Mouse (Mus musculus) liver, embryonic 16.5 days (tissue): ENCODE measurements around the gene Psmb6. TPM values are rescaled to one million over a fixed set of nuclear protein-coding genes. Genes with fewer than 3 reads are reported as not detected.

Experiments
- ATAC-seq: fragments of 200-750 bp; cut with Nextera tagmentation; 2 replicates; pipeline ENCODE4 v1.8.0; 2017; ENCODE audit warnings: low read depth, mild to moderate bottlenecking, moderate number of reproducible peaks, moderate library complexity
- H3K27ac ChIP-seq: fragments of 300-500 bp; sonication (generic); 2 replicates; pipeline ENCODE4 v1.5.1; 2014; ENCODE audit warnings: mild to moderate bottlenecking, low read length
- H3K27me3 ChIP-seq: fragments of 300-500 bp; sonication (generic); 2 replicates; pipeline ENCODE4 v1.6.1; 2014; ENCODE audit warnings: low read depth, low read length, mixed read lengths; ENCODE audit not compliant: control insufficient read depth, insufficient read depth
- H3K36me3 ChIP-seq: fragments of 300-500 bp; sonication (generic); 2 replicates; pipeline ENCODE4 v1.6.1; 2014; ENCODE audit warnings: mild to moderate bottlenecking; ENCODE audit not compliant: control insufficient read depth, insufficient read depth
- H3K4me1 ChIP-seq: fragments of 300-500 bp; sonication (generic); 2 replicates; pipeline ENCODE4 v1.6.1; 2014; ENCODE audit warnings: low read depth, low read length, mixed read lengths; ENCODE audit not compliant: control insufficient read depth
- H3K4me2 ChIP-seq: fragments of 300-500 bp; sonication (generic); 2 replicates; pipeline ENCODE4 v1.6.1; 2014; ENCODE audit warnings: low read depth, low read length, mixed read lengths
- H3K4me3 ChIP-seq: fragments of 300-500 bp; sonication (generic); 2 replicates; pipeline ENCODE4 v1.5.1; 2014; ENCODE audit warnings: low read depth, mild to moderate bottlenecking, low read length
- H3K9ac ChIP-seq: fragments of 300-500 bp; sonication (generic); 2 replicates; pipeline ENCODE4 v1.6.1; 2014; ENCODE audit warnings: low read depth, low read length
- H3K9me3 ChIP-seq: fragments of 300-500 bp; sonication (generic); replicated peaks from 2 replicates; pipeline ENCODE4 v1.6.1; 2016; ENCODE audit warnings: low read length; ENCODE audit not compliant: control insufficient read depth
- WGBS: fragments of 180-500 bp; shearing (Covaris S2); extraction: QIAGEN DNeasy Blood & Tissue Kit; methylation state at CpG from one replicate; pipeline ENCODE4 v1.1.7; 2014; ENCODE audit not compliant: insufficient replicate concordance; 5-methylcytosine and 5-hydroxymethylcytosine counted together
- polyA plus RNA-seq: library from polyadenylated mRNA; unstranded; fragments of >200 nt; fragmentation: Nextera tagmentation; extraction: Ambion mirVana; gene quantifications from 2 replicates; pipeline ENCODE4 v1.2.1, GENCODE M21; 2015

Psmb6 gene
- polyA plus RNA-seq, 1 experiment from 2014 or later = 291 TPM

DNA sequence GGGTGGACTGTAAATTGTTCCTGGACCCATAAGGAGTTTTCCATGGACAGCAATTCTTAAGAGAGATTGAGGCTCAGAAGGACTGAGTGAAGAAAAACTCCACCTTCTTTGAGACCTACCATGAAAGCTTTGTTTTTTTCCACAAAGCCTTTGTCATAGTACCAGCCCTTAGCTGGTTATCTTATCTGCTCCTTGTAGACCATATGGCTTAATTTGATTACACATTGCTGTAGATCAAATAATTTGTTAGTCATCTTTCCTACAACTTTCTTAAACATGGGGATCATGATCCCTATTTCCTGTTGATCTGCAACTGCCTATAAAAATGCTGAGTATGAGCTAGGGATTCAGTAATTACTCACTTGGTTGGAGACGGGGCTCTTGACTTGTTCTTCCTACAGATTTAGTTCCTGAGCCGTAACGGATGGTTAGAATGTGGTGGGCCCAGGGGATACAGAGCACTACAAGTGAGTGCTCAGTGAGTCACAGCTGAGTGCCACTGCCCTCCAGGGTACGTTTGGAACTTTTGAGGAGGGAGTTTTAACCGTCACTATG is 47.3 kb downstream of the Psmb6 start:
- Histone ChIP-seq H3K9me3 (no peaks in the 10 kb centered on the region), H3K4me1 (peaks cover 20% of the 10 kb centered on the region), H3K4me3 (no peak overlapping the region), H3K27me3 (no peaks in the 10 kb centered on the region), H3K36me3 (no peaks in the 10 kb centered on the region), H3K4me2 (peak overlapping the region; percentile 9; the same call in 1 of the 2 replicates), H3K9ac (no peak overlapping the region), H3K27ac (no peak overlapping the region)
- ATAC-seq = peak; percentile 39; the same call in 1 of the 2 replicates
- 39% methylated on average over 5 of the region's 5 CpGs for WGBS

DNA sequence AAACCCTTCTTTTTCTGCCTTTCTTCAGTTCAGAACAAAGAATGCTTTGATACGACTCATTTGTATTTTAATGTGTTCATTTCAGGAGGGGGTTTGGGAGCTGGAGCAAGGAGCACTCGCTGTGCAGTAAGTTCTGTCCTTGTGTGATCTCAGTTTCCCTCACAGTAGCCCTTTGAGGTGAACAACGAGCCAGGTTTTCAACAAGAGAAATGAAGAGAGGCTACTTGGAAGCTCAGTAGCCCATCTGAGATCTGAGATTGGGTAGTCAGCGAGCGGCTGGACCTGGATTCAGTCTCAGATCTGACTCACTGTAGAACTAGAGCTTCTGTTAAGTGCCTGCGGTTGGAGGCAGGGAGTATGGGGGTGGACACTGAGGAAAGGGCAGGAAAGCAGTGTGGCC is 48.7 kb downstream of the Psmb6 start:
- Histone ChIP-seq H3K9me3 (no peaks in the 10 kb centered on the region), H3K27ac (no peak overlapping the region), H3K9ac (no peak overlapping the region), H3K4me2 (no peak overlapping the region), H3K27me3 (no peaks in the 10 kb centered on the region), H3K4me1 (peaks cover 25% of the 10 kb centered on the region), H3K36me3 (no peaks in the 10 kb centered on the region), H3K4me3 (no peak overlapping the region)
- WGBS = 74% methylated on average over 6 of the region's 6 CpGs
- no peak for ATAC-seq

DNA sequence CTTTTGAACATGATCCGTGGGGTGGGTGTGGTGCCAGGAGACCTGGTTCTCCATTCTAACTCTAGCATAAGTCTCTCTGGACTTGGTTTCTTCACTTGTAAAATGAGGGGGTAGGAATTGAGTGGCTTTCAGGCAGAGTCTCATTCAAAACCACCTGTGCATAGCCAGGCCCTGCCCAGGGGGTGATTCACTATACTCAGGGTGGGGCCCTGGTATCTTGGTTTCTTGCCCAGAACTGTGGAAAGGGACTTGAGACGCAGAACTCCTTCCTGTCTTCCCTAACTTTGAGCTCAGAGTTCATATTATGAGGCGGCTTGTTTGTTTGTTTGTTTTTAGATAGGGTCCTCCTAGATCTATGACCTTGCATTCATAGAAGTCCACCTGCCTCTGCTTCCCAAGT is 52.0 kb downstream of the Psmb6 start:
- no peak for ATAC-seq
- Histone ChIP-seq H3K4me1 (peaks cover 19% of the 10 kb centered on the region), H3K27ac (no peak overlapping the region)

More for the DNA sequence above, 52.0 kb downstream of the Psmb6 start:
- Histone ChIP-seq H3K27me3 (no peaks in the 10 kb centered on the region), H3K9ac (no peak overlapping the region), H3K9me3 (no peaks in the 10 kb centered on the region), H3K4me2 (no peak overlapping the region), H3K4me3 (no peak overlapping the region), H3K36me3 (no peaks in the 10 kb centered on the region)
- WGBS = 68% methylated on average over 3 of the region's 3 CpGs

Other genes with a start within 250 kb of the Psmb6 start
- 0.11 TPM in 1 of 2 replicates, not detected in the other for gene Alox12e, start 202.7 kb upstream of the Psmb6 start, polyA plus RNA-seq
- gene Alox15, start 173.3 kb upstream of the Psmb6 start, polyA plus RNA-seq = 1.7 and 2.0 TPM in 2 replicates
- 11.1 and 13.1 TPM in 2 replicates for gene Pelp1, start 115.3 kb upstream of the Psmb6 start, polyA plus RNA-seq
- 15.0 and 15.8 TPM in 2 replicates for gene Arrb2, start 92.7 kb upstream of the Psmb6 start, polyA plus RNA-seq
- 12.8 and 13.7 TPM in 2 replicates for gene Med11, start 73.4 kb upstream of the Psmb6 start, polyA plus RNA-seq
- 0.42 and 0.87 TPM in 2 replicates for gene Zmynd15, start 65.9 kb upstream of the Psmb6 start, polyA plus RNA-seq
- gene Cxcl16, start 65.4 kb upstream of the Psmb6 start, polyA plus RNA-seq = 2.6 and 3.0 TPM in 2 replicates
- 0.65 and 2.3 TPM in 2 replicates for gene Tm4sf5, start 20.1 kb upstream of the Psmb6 start, polyA plus RNA-seq
- 0.44 and 0.65 TPM in 2 replicates for gene Vmo1, start 10.8 kb upstream of the Psmb6 start, polyA plus RNA-seq
- gene Gltpd2, start 6.2 kb upstream of the Psmb6 start, polyA plus RNA-seq = 33.8 and 35.3 TPM in 2 replicates
- gene Gm40193, start 7.6 kb downstream of the Psmb6 start, polyA plus RNA-seq = not detected in 2 replicates
- 2.1 and 2.9 TPM in 2 replicates for gene Pld2, start 14.7 kb downstream of the Psmb6 start, polyA plus RNA-seq
- 4.0 and 6.0 TPM in 2 replicates for gene Mink1, start 37.5 kb downstream of the Psmb6 start, polyA plus RNA-seq
- not detected in 2 replicates for gene 4930544D05Rik, start 90.5 kb downstream of the Psmb6 start, polyA plus RNA-seq
- not detected in 2 replicates for gene Chrne, start 93.8 kb downstream of the Psmb6 start, polyA plus RNA-seq
- 2.3 and 3.9 TPM in 2 replicates for gene Gp1ba, start 113.8 kb downstream of the Psmb6 start, polyA plus RNA-seq
- gene Rnf167, start 121.9 kb downstream of the Psmb6 start, polyA plus RNA-seq = 76.4 and 79.6 TPM in 2 replicates
- gene Slc25a11, start 122.1 kb downstream of the Psmb6 start, polyA plus RNA-seq = 74.5 and 79.2 TPM in 2 replicates
- gene Pfn1, start 129.3 kb downstream of the Psmb6 start, polyA plus RNA-seq = 899 and 965 TPM in 2 replicates
- gene Eno3, start 131.8 kb downstream of the Psmb6 start, polyA plus RNA-seq = 11.6 and 22.1 TPM in 2 replicates
- 57.5 and 59.7 TPM in 2 replicates for gene Spag7, start 144.0 kb downstream of the Psmb6 start, polyA plus RNA-seq
- 3.0 and 4.3 TPM in 2 replicates for gene Camta2, start 162.7 kb downstream of the Psmb6 start, polyA plus RNA-seq
- gene Inca1, start 174.8 kb downstream of the Psmb6 start, polyA plus RNA-seq = 1.1 and 1.4 TPM in 2 replicates
- gene Kif1c, start 175.2 kb downstream of the Psmb6 start, polyA plus RNA-seq = 0.77 and 1.1 TPM in 2 replicates
- gene Zfp3, start 238.8 kb downstream of the Psmb6 start, polyA plus RNA-seq = 1.3 and 1.6 TPM in 2 replicates